ENCODE assay signal across 12 mouse cellular contexts in the genomic region with DNA sequence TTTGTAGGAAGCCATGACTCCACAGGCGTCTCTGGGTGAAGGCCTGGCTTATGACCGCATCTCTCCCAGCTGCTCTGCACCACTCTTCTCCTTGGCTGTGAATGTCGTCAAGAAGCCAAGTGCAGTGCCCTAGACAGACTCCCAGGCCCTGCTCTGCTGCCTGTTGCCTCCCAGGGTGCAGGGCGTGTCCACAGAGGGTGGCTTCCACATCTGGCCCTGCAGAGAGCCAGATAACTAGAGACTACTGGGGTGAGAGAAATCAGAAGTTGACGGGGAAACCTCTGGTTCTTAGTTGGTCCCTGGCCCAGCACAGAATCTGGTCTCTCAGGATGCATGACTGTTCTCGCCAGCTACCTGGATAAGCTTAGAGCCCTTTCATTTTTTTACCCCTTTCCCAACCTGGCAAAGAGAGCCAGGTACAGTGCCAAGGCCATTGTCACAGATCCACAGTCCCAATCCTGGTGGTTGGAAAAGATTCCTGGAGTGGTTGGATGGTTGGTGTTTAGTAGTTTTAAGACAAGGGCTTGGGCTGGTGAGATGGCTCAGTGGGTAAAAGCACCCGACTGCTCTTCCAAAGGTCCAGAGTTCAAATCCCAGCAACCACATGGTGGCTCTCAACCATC. TPM values are rescaled to one million over a fixed set of nuclear protein-coding genes. Genes with fewer than 3 reads are reported as not detected.
DNase-seq lines count a peak whose midpoint lies in the region; ATAC-seq lines count a peak whose summit lies in the region.
"Had no signal": no experiment of that assay in that cellular context is flagged by ENCODE, and none has a peak within 500 bp of the region (broad histone marks: within the 10 kb centered on the region; RNA-seq: fewer than 3 reads in every experiment).

No protein-coding gene starts in this region.

- DNase-seq in spleen, adult 12 weeks (ENCODE audit: low spot score): peak; percentile 65
- no peak for DNase-seq in spleen, adult 18-20 months
- no peak for DNase-seq in left cerebral cortex, postnatal 4 days
- DNase-seq in adrenal gland, postnatal 4 days (ENCODE audit: low spot score in 2 of 2): no peak
- DNase-seq in cerebellum, adult 9-10 months: no peak
- DNase-seq: heart, adult 18-20 months; kidney, adult 8-10 months; right cerebral cortex, postnatal 4 days; thymus, postnatal 36 days had no signal

- intact Hi-C loops in left cerebral cortex, postnatal 4 days (cut with DNase I): no loop called here

- ATAC-seq in erythroid progenitor cell, adult 5-6 weeks (replicated peaks; ENCODE audit: low FRiP score, poor library complexity, severe bottlenecking): peak; percentile 96
- ATAC-seq in megakaryocyte progenitor cell, adult 5-6 weeks (replicated peaks; ENCODE audit: poor library complexity): peak; percentile 93

RNA-seq across cellular contexts. Expression of gene Uqcr10, which starts 26.8 kb away (rescaled TPM):
- 40.7 and 133 TPM in 2 replicates for total RNA-seq in erythroid progenitor cell, adult 5-6 weeks (2015; ENCODE audit: low replicate concordance)
- total RNA-seq in erythroid progenitor cell, adult 5-6 weeks (2017; ENCODE audit: low replicate concordance): 19.2 and 25.0 TPM in 2 replicates
- 195 and 210 TPM in 2 replicates for total RNA-seq in megakaryocyte progenitor cell, adult 5-6 weeks (2015)
- 126 and 138 TPM in 2 replicates for total RNA-seq in megakaryocyte progenitor cell, adult 5-6 weeks (2017)
- 100 to 1,000 TPM; 253 to 282 TPM for total RNA-seq in left cerebral cortex, postnatal 4 days (2021)
- total RNA-seq in adrenal gland, postnatal 4 days (2021): 100 to 1,000 TPM; 558 to 634 TPM

RNA-seq across cellular contexts. Expression of gene Zmat5, which starts 27.1 kb away (rescaled TPM):
- 5.4 and 13.0 TPM in 2 replicates for total RNA-seq in erythroid progenitor cell, adult 5-6 weeks (2015; ENCODE audit: low replicate concordance)
- total RNA-seq in erythroid progenitor cell, adult 5-6 weeks (2017; ENCODE audit: low replicate concordance): 6.3 TPM in 1 of 2 replicates, not detected in the other
- 38.8 and 40.6 TPM in 2 replicates for total RNA-seq in megakaryocyte progenitor cell, adult 5-6 weeks (2015)
- 8.2 and 10.8 TPM in 2 replicates for total RNA-seq in megakaryocyte progenitor cell, adult 5-6 weeks (2017)
- 10 to 100 TPM; 24.9 to 31.3 TPM for total RNA-seq in left cerebral cortex, postnatal 4 days (2021)
- 10 to 100 TPM; 45.4 to 45.7 TPM for total RNA-seq in adrenal gland, postnatal 4 days (2021)

RNA-seq across cellular contexts. Expression of gene Ascc2, which starts 39.8 kb away (rescaled TPM):
- total RNA-seq in erythroid progenitor cell, adult 5-6 weeks (2015; ENCODE audit: low replicate concordance): 9.0 and 12.2 TPM in 2 replicates
- 5.1 and 5.3 TPM in 2 replicates for total RNA-seq in erythroid progenitor cell, adult 5-6 weeks (2017; ENCODE audit: low replicate concordance)
- total RNA-seq in megakaryocyte progenitor cell, adult 5-6 weeks (2015): 15.3 and 19.6 TPM in 2 replicates
- total RNA-seq in megakaryocyte progenitor cell, adult 5-6 weeks (2017): 16.2 and 23.7 TPM in 2 replicates
- total RNA-seq in left cerebral cortex, postnatal 4 days (2021): 10 to 100 TPM; 27.3 to 28.3 TPM
- 10 to 100 TPM; 37.9 to 40.1 TPM for total RNA-seq in adrenal gland, postnatal 4 days (2021)

RNA-seq across cellular contexts. Expression of gene Gm11032, which starts 57.5 kb away (rescaled TPM):
- total RNA-seq in erythroid progenitor cell, adult 5-6 weeks (2015; ENCODE audit: low replicate concordance): not detected in 2 replicates
- total RNA-seq in erythroid progenitor cell, adult 5-6 weeks (2017; ENCODE audit: low replicate concordance): not detected in 2 replicates
- total RNA-seq in megakaryocyte progenitor cell, adult 5-6 weeks (2015): not detected in 2 replicates
- total RNA-seq in megakaryocyte progenitor cell, adult 5-6 weeks (2017): not detected in 2 replicates
- total RNA-seq in left cerebral cortex, postnatal 4 days (2021): not detected
- not detected for total RNA-seq in adrenal gland, postnatal 4 days (2021)
- total RNA-seq: heart, adult 18-20 months; layer of hippocampus, adult 8-10 months had no signal
